In the genomic region with DNA sequence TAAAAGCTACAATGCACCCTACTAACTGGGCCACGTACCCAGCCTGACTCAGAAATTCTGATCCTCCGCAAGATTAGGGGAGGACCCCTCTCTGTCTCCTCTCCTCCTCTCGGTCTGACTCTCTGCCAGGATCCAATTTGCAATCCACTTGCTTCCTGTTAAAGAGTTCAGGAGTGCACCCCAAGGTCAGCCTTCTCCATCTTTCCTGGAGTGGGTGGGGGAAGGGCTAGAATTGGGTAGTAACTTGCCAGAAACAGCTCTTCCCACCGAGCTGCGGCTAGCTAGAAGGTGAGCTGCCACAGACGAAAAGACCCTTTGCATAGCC, we compare ENCODE assay signal across 7 mouse cellular contexts. TPM values are rescaled to one million over a fixed set of nuclear protein-coding genes. Genes with fewer than 3 reads are reported as not detected.
DNase-seq lines count a peak whose midpoint lies in the region; ATAC-seq and TF ChIP-seq lines count a peak whose summit lies in the region.

No protein-coding gene starts in this region.

- H3K27me3 ChIP-seq in C2C12 (ENCODE audit: control insufficient read depth, insufficient read depth, insufficient read length) = no peaks in the 10 kb centered on the region
- no peaks in the 10 kb centered on the region for H3K27me3 ChIP-seq in ES-Bruce4 (ENCODE audit: control insufficient read depth, insufficient read depth, low read length, poor library complexity, severe bottlenecking)
- no peaks in the 10 kb centered on the region for H3K27me3 ChIP-seq in embryonic facial prominence, embryonic 15.5 days
- H3K27me3 ChIP-seq in hindbrain, postnatal 0 days (ENCODE audit: insufficient read depth, low read length) = no peaks in the 10 kb centered on the region
- no peaks in the 10 kb centered on the region for H3K27me3 ChIP-seq in liver, embryonic 16.5 days (ENCODE audit: control insufficient read depth, insufficient read depth, low read depth, low read length)

- H3K4me2 ChIP-seq in embryonic facial prominence, embryonic 15.5 days (replicated peaks) = peak overlapping the region; percentile 65
- H3K4me2 ChIP-seq in hindbrain, postnatal 0 days (ENCODE audit: low read depth, low read length) = peak overlapping the region; percentile 66
- peak overlapping the region; percentile 81 for H3K4me2 ChIP-seq in liver, embryonic 16.5 days (ENCODE audit: low read depth, low read length)

- H3ac ChIP-seq in C2C12 (ENCODE audit: control insufficient read depth, insufficient read length, low read depth) = peak overlapping the region; percentile 55

- no peak for DNase-seq in hindbrain, postnatal 0 days (ENCODE audit: low spot score)
- no peak for DNase-seq in right cerebral cortex, adult 18-20 months

- no peaks in the 10 kb centered on the region for H3K36me3 ChIP-seq in C2C12 (ENCODE audit: control insufficient read depth, insufficient read depth)
- H3K36me3 ChIP-seq in ES-Bruce4 (ENCODE audit: control insufficient read depth, insufficient read depth, low read length, poor library complexity, severe bottlenecking) = no peaks in the 10 kb centered on the region
- no peaks in the 10 kb centered on the region for H3K36me3 ChIP-seq in embryonic facial prominence, embryonic 15.5 days
- no peaks in the 10 kb centered on the region for H3K36me3 ChIP-seq in hindbrain, postnatal 0 days (ENCODE audit: insufficient read depth, low read length)
- no peaks in the 10 kb centered on the region for H3K36me3 ChIP-seq in liver, embryonic 16.5 days (ENCODE audit: control insufficient read depth, insufficient read depth)

- no peaks in the 10 kb centered on the region for H3K9me3 ChIP-seq in ES-Bruce4 (replicated peaks; ENCODE audit: control insufficient read depth, insufficient read depth, low read length, poor library complexity, severe bottlenecking)
- H3K9me3 ChIP-seq in embryonic facial prominence, embryonic 15.5 days (replicated peaks) = no peaks in the 10 kb centered on the region
- H3K9me3 ChIP-seq in hindbrain, postnatal 0 days (ENCODE audit: low read length) = no peaks in the 10 kb centered on the region
- H3K9me3 ChIP-seq in liver, embryonic 16.5 days (replicated peaks; ENCODE audit: control insufficient read depth, low read length) = no peaks in the 10 kb centered on the region

- H3K9ac ChIP-seq in ES-Bruce4 (ENCODE audit: low read depth, poor library complexity, severe bottlenecking) = peak overlapping the region; percentile 77
- H3K9ac ChIP-seq in embryonic facial prominence, embryonic 15.5 days = peak overlapping the region; percentile 59
- peak overlapping the region; percentile 59; the same call in 1 of the 2 replicates for H3K9ac ChIP-seq in hindbrain, postnatal 0 days (replicated peaks; ENCODE audit: low read length)
- peak overlapping the region; percentile 62; the same call in 1 of the 2 replicates for H3K9ac ChIP-seq in liver, embryonic 16.5 days (ENCODE audit: low read depth, low read length)

- peaks cover 1% of the 10 kb centered on the region for H3K79me2 ChIP-seq in C2C12 (ENCODE audit: control insufficient read depth, insufficient read depth)

- 6% methylated on average over 6 of the region's 6 CpGs for WGBS in embryonic facial prominence, embryonic 15.5 days
- WGBS in hindbrain, postnatal 0 days = 5% methylated on average over 6 of the region's 6 CpGs
- 9% methylated on average over 6 of the region's 6 CpGs for WGBS in liver, embryonic 16.5 days (ENCODE audit: insufficient replicate concordance)
- 13% methylated on average over 6 of the region's 6 CpGs for WGBS in olfactory bulb, adult 2 months

- H3K27ac ChIP-seq in ES-Bruce4 (ENCODE audit: insufficient read depth, low read length) = peak overlapping the region; percentile 97
- peak overlapping the region; percentile 95 for H3K27ac ChIP-seq in embryonic facial prominence, embryonic 15.5 days (replicated peaks)
- peak overlapping the region; percentile 92 for H3K27ac ChIP-seq in hindbrain, postnatal 0 days
- peak overlapping the region; percentile 57; the same call in 1 of the 2 replicates for H3K27ac ChIP-seq in liver, embryonic 16.5 days (ENCODE audit: low read length)
- no peak overlapping the region for H3K27ac ChIP-seq in olfactory bulb, adult 2 months (ENCODE audit: insufficient read depth, low read depth, low read length)

- ATAC-seq in embryonic facial prominence, embryonic 15.5 days (ENCODE audit: insufficient number of reproducible peaks, low FRiP score, low TSS enrichment, low read depth) = no peak
- no peak for ATAC-seq in hindbrain, postnatal 0 days
- ATAC-seq in liver, embryonic 16.5 days (ENCODE audit: low read depth) = no peak

- peak; percentile 91 for TF ChIP-seq EP300 in ES-Bruce4 (IDR thresholded peaks at IDR 0.05; ENCODE audit: insufficient read depth, low read depth, low read length)

- TF ChIP-seq POLR2A in ES-Bruce4 (IDR thresholded peaks at IDR 0.05; ENCODE audit: insufficient read depth, low read length) = no peak
- TF ChIP-seq POLR2A in olfactory bulb, adult 2 months (IDR thresholded peaks at IDR 0.05; ENCODE audit: insufficient read depth, low read depth, low read length) = no peak

- TF ChIP-seq CTCF in C2C12 (IDR thresholded peaks at IDR 0.05; ENCODE audit: control insufficient read depth, insufficient read depth, insufficient read length) (no peak), ES-Bruce4 (IDR thresholded peaks at IDR 0.05; ENCODE audit: low read depth, low read length) (no peak)
- TF ChIP-seq CTCF in hindbrain, postnatal 0 days (IDR thresholded peaks at IDR 0.05; ENCODE audit: low read depth) = no peak
- TF ChIP-seq CTCF in olfactory bulb, adult 2 months (IDR thresholded peaks at IDR 0.05; ENCODE audit: insufficient read depth, low read depth, low read length) = no peak

- H3K4me1 ChIP-seq in ES-Bruce4 (ENCODE audit: control insufficient read depth, insufficient read depth, low read length) = peaks cover 11% of the 10 kb centered on the region
- peaks cover 23% of the 10 kb centered on the region for H3K4me1 ChIP-seq in embryonic facial prominence, embryonic 15.5 days
- peaks cover 6% of the 10 kb centered on the region; the same call in 1 of the 2 replicates for H3K4me1 ChIP-seq in hindbrain, postnatal 0 days (ENCODE audit: insufficient read depth, low read length)
- peaks cover 12% of the 10 kb centered on the region for H3K4me1 ChIP-seq in liver, embryonic 16.5 days (ENCODE audit: control insufficient read depth, low read depth, low read length)
- H3K4me1 ChIP-seq in olfactory bulb, adult 2 months (ENCODE audit: control insufficient read depth, insufficient read depth, low read length) = 0 out of 2 replicates have a peak, but pooled peaks cover 5% of the 10 kb centered on the region

- peak overlapping the region; percentile 50 for H3K4me3 ChIP-seq in C2C12 (ENCODE audit: insufficient read depth, poor library complexity, severe bottlenecking)
- H3K4me3 ChIP-seq in ES-Bruce4 (ENCODE audit: low read depth, low read length) = peak overlapping the region; percentile 84
- peak overlapping the region; percentile 60 for H3K4me3 ChIP-seq in embryonic facial prominence, embryonic 15.5 days (replicated peaks)
- peak overlapping the region; percentile 52 for H3K4me3 ChIP-seq in hindbrain, postnatal 0 days (ENCODE audit: low read length)
- H3K4me3 ChIP-seq in liver, embryonic 16.5 days (ENCODE audit: low read depth, low read length) = peak overlapping the region; percentile 70
- peak overlapping the region; percentile 73; the same call in 1 of the 2 replicates for H3K4me3 ChIP-seq in olfactory bulb, adult 2 months (ENCODE audit: insufficient read depth, low read depth, low read length)

- no peaks in the 10 kb centered on the region for H3K79me3 ChIP-seq in C2C12 (ENCODE audit: low read depth)

TF ChIP-seq in C2C12, 6 proteins besides CTCF, POLR2A, EP300 and RAD21:
- no peak for TF ChIP-seq MYOG (IDR thresholded peaks at IDR 0.05; ENCODE audit: control insufficient read depth, extremely low read depth, insufficient read length)
- TF ChIP-seq MYOD1 (IDR thresholded peaks at IDR 0.05; ENCODE audit: control insufficient read depth, insufficient read length, low read depth) = no peak
- TF ChIP-seq USF1 (IDR thresholded peaks at IDR 0.05; ENCODE audit: low read depth) = no peak
- TF ChIP-seq FOSL1 (IDR thresholded peaks at IDR 0.05; ENCODE audit: insufficient read depth, low read length, poor library complexity, severe bottlenecking) = no peak
- no peak for TF ChIP-seq CEBPB (IDR thresholded peaks at IDR 0.05; ENCODE audit: low read depth)
- TF ChIP-seq MAX (IDR thresholded peaks at IDR 0.05) = no peak

RNA-seq across cellular contexts. Expression of a gene that starts 4.8 kb away (rescaled TPM):
- polyA plus RNA-seq in C2C12 (2012; fragmentation: generic; extraction: Trizol) (22.0 TPM), ES-Bruce4 (2011; ENCODE audit: insufficient read depth, insufficient read length, low read depth, missing spikeins) (41.9 and 43.5 TPM in 2 replicates)
- 8.5 and 9.7 TPM in 2 replicates for polyA plus RNA-seq in embryonic facial prominence, embryonic 15.5 days (2015; fragmentation: Nextera tagmentation; extraction: Ambion mirVana)
- 15.6 and 16.9 TPM in 2 replicates for total RNA-seq in hindbrain, postnatal 0 days (2014; rRNA removed)
- polyA plus RNA-seq in hindbrain, postnatal 0 days (2015; fragmentation: Nextera tagmentation; extraction: Ambion mirVana) = 8.4 and 8.7 TPM in 2 replicates
- polyA plus RNA-seq in liver, embryonic 16.5 days (2015; fragmentation: Nextera tagmentation; extraction: Ambion mirVana) = 0.98 and 1.3 TPM in 2 replicates
- not detected in 2 replicates for polyA plus RNA-seq in olfactory bulb, adult 2 months (2012; ENCODE audit: insufficient read depth, insufficient read length, low replicate concordance, missing spikeins)
